Mouse (Mus musculus) CH12.LX (cell line): ENCODE measurements around the gene Hmga2. TPM values are rescaled to one million over a fixed set of nuclear protein-coding genes. Genes with fewer than 3 reads are reported as not detected.

ENCODE experiments used
- DNase-seq: peaks from one replicate; pipeline ENCODE4 v3.0.0-alpha.2; 2013; ENCODE audit errors: extremely low read depth
- H3K27ac ChIP-seq: 2 replicates; pipeline ENCODE4 v1.5.1; 2012; ENCODE audit warnings: low read depth, mild to moderate bottlenecking, control low read depth, moderate library complexity; ENCODE audit not compliant: insufficient read depth
- H3K27me3 ChIP-seq: replicated peaks from 2 replicates; pipeline ENCODE3; 2012; ENCODE audit warnings: inconsistent platforms
- H3K36me3 ChIP-seq, 2 experiments: replicated peaks in 1 of 2; 2 replicates each; pipeline versions ENCODE3 to v1.6.1; 2012; ENCODE audit warnings: inconsistent platforms in 1 of 2, low read length in 1 of 2, mild to moderate bottlenecking in 1 of 2, mixed read lengths in 1 of 2, moderate library complexity in 1 of 2; ENCODE audit not compliant: control insufficient read depth in 1 of 2, insufficient read depth in 1 of 2
- H3K4me1 ChIP-seq, 2 experiments: 2 replicates each; pipeline ENCODE4 v1.6.1; 2012; ENCODE audit warnings: inconsistent platforms in 1 of 2, moderate library complexity in 1 of 2; ENCODE audit not compliant: insufficient read depth in 2 of 2, control insufficient read depth in 1 of 2
- H3K4me2 ChIP-seq: 2 replicates; pipeline ENCODE4 v1.6.1; 2012; ENCODE audit warnings: low read depth, mild to moderate bottlenecking, control low read depth; ENCODE audit not compliant: poor library complexity, insufficient read depth, severe bottlenecking
- H3K4me3 ChIP-seq, 3 experiments: fragments of 150-350 bp in 1 of 3; sonication (generic) in 1 of 3; replicated peaks in 1 of 3; 2 replicates each; pipeline versions ENCODE3 to v1.5.1; 2011 to 2012; ENCODE audit warnings: low read depth in 2 of 3, low read length in 2 of 3, mild to moderate bottlenecking in 2 of 3, moderate library complexity in 2 of 3, control low read depth in 1 of 3, improper control_type of control experiment in 1 of 3, inconsistent platforms in 1 of 3, mixed read lengths in 1 of 3; ENCODE audit not compliant: poor library complexity in 1 of 3
- H3K79me2 ChIP-seq: replicated peaks from 2 replicates; pipeline ENCODE4 v1.6.1; 2012; ENCODE audit warnings: mild to moderate bottlenecking, moderate library complexity; ENCODE audit not compliant: control insufficient read depth, poor library complexity, insufficient read depth, severe bottlenecking; ENCODE audit errors: extremely low read depth
- H3K9ac ChIP-seq: 2 replicates; pipeline ENCODE4 v1.6.1; 2012; ENCODE audit warnings: low read depth, mild to moderate bottlenecking, control low read depth, moderate library complexity; ENCODE audit not compliant: insufficient read depth
- H3K9me3 ChIP-seq: replicated peaks from 2 replicates; pipeline ENCODE3; 2012; ENCODE audit warnings: low read length, inconsistent platforms, mixed read lengths
- BHLHE40 ChIP-seq: IDR thresholded peaks from 2 replicates; pipeline ENCODE4 v1.6.1; 2011; ENCODE audit warnings: mild to moderate bottlenecking, low read depth, low read length, improper control_type of control experiment
- CHD2 ChIP-seq: IDR thresholded peaks from 2 replicates; pipeline ENCODE4 v1.6.1; 2011; ENCODE audit warnings: low read length, improper control_type of control experiment
- E2F4 ChIP-seq: IDR thresholded peaks from 2 replicates; pipeline ENCODE4 v1.6.1; 2011; ENCODE audit warnings: low read depth, low read length, improper control_type of control experiment; ENCODE audit not compliant: insufficient replicate concordance
- ELF1 ChIP-seq: IDR thresholded peaks from 2 replicates; pipeline ENCODE4 v1.6.1; 2014; ENCODE audit warnings: low read depth, mild to moderate bottlenecking, inconsistent platforms, low read length, improper control_type of control experiment
- ETS1 ChIP-seq: conservative IDR thresholded peaks from 2 replicates; pipeline ENCODE4 v1.6.1; 2012; ENCODE audit warnings: low read depth, mild to moderate bottlenecking, inconsistent platforms, low read length, improper control_type of control experiment, moderate library complexity
- JUN ChIP-seq: IDR thresholded peaks from 2 replicates; pipeline ENCODE4 v1.6.1; 2011; ENCODE audit warnings: low read depth, mild to moderate bottlenecking, low read length, improper control_type of control experiment, moderate library complexity; ENCODE audit not compliant: insufficient read depth
- JUND ChIP-seq: conservative IDR thresholded peaks from 2 replicates; pipeline ENCODE4 v1.6.1; 2011; ENCODE audit warnings: low read depth, low read length, improper control_type of control experiment
- KAT2A ChIP-seq: IDR thresholded peaks from 2 replicates; pipeline ENCODE4 v1.6.1; 2012; ENCODE audit warnings: low read length, improper control_type of control experiment, inconsistent platforms; ENCODE audit not compliant: insufficient replicate concordance
- MAFK ChIP-seq: IDR thresholded peaks from 2 replicates; pipeline ENCODE4 v1.6.1; 2011; ENCODE audit warnings: low read length, improper control_type of control experiment; ENCODE audit not compliant: insufficient replicate concordance
- NELFE ChIP-seq: IDR thresholded peaks from 2 replicates; pipeline ENCODE4 v1.6.1; 2011; ENCODE audit warnings: low read depth, low read length, improper control_type of control experiment
- POLR2A ChIP-seq: IDR thresholded peaks from 2 replicates; pipeline ENCODE4 v1.6.1; 2011; ENCODE audit warnings: low read depth, mild to moderate bottlenecking, improper control_type of control experiment, low read length
- RAD21 ChIP-seq: IDR thresholded peaks from 2 replicates; pipeline ENCODE4 v1.6.1; 2011; ENCODE audit warnings: low read depth, mild to moderate bottlenecking, low read length, improper control_type of control experiment, moderate library complexity
- RCOR1 ChIP-seq: conservative IDR thresholded peaks from 2 replicates; pipeline ENCODE4 v1.6.1; 2012; ENCODE audit warnings: low read depth, mild to moderate bottlenecking, inconsistent platforms, low read length, improper control_type of control experiment
- UBTF ChIP-seq: IDR thresholded peaks from 2 replicates; pipeline ENCODE4 v1.6.1; 2012; ENCODE audit warnings: low read depth, mild to moderate bottlenecking, inconsistent platforms, low read length, improper control_type of control experiment, moderate library complexity
- USF1 ChIP-seq: IDR thresholded peaks from 2 replicates; pipeline ENCODE4 v1.6.1; 2014; ENCODE audit warnings: low read depth, mild to moderate bottlenecking, inconsistent platforms, low read length, improper control_type of control experiment
- ZC3H11A ChIP-seq: IDR thresholded peaks from 2 replicates; pipeline ENCODE4 v1.6.1; 2012; ENCODE audit warnings: low read depth, mild to moderate bottlenecking, inconsistent platforms, low read length, improper control_type of control experiment
- ZMIZ1 ChIP-seq: IDR thresholded peaks from 2 replicates; pipeline ENCODE4 v1.6.1; 2012; ENCODE audit warnings: low read depth, mild to moderate bottlenecking, inconsistent platforms, low read length, improper control_type of control experiment
- dilution Hi-C: fragments of 300-500 bp; cut with MboI; formaldehyde crosslinking; loops from 2 replicates; pipeline ENCODE4 v1.14.3; 2020; ENCODE audit warnings: low sequenced_read_pairs; ENCODE audit not compliant: extremely low pct_unique_long_range_greater_than_20kb, extremely low pct_ligation_motif_present
- in situ Hi-C: fragments of 300-500 bp; cut with MboI; formaldehyde crosslinking; loops from 3 replicates; pipeline ENCODE4 v1.14.3; 2019; ENCODE audit warnings: low sequenced_read_pairs, low pct_ligation_motif_present, low pct_unique_long_range_greater_than_20kb, mixed read lengths
- polyA plus RNA-seq: library from polyadenylated mRNA; unstranded; fragments of >175 nt; gene quantifications from 2 replicates; pipeline ENCODE4 v1.2.1, GENCODE M21; 2012; ENCODE audit warnings: low read depth; ENCODE audit not compliant: insufficient read length
- total RNA-seq, 2 experiments: library from RNA; depleted of rRNA; stranded (reverse); fragments of 300-350 nt in 1 of 2; fragments of >200 nt in 1 of 2; gene quantifications; 2 replicates each; pipeline ENCODE4 v1.2.3; 2012 to 2014

Hmga2 gene
- total and polyA plus RNA-seq, 3 experiments = not detected

DNA sequence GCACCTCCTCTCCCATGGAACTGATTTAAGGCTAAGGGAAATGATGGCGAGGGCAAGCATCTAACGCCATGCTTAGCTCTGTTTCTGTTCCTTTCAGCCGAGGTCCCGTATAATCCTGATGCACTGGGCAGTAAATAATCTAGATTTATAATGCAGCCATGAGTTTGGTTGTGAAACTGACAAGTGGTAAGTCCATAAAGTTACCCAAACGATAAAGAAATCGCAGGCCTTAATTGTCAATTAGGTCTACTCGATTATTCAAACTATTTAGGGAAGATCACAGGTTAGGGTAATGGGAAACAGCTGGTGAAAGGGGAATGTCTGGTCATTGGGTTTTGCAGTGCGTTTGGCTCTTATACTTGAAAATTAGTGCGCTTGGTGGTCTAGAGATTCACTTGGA is 37.5 kb upstream of the Hmga2 start:
- DNase-seq = no peak
- H3K9ac ChIP-seq = no peak overlapping the region
- dilution Hi-C loops = no loop called here
- in situ Hi-C loops = no loop called here
- H3K27ac ChIP-seq = no peak overlapping the region
- H3K4me2 ChIP-seq = no peak overlapping the region
- no peaks in the 10 kb centered on the region for H3K4me1 ChIP-seq
- H3K9me3 ChIP-seq = peaks cover 51% of the 10 kb centered on the region
- H3K4me3 ChIP-seq = no peak overlapping the region
- no peaks in the 10 kb centered on the region for H3K79me2 ChIP-seq
- TF ChIP-seq ZC3H11A (no peak), JUN (no peak), UBTF (no peak), KAT2A (no peak)
- H3K36me3 ChIP-seq = no peaks in the 10 kb centered on the region
- H3K27me3 ChIP-seq = no peaks in the 10 kb centered on the region

DNA sequence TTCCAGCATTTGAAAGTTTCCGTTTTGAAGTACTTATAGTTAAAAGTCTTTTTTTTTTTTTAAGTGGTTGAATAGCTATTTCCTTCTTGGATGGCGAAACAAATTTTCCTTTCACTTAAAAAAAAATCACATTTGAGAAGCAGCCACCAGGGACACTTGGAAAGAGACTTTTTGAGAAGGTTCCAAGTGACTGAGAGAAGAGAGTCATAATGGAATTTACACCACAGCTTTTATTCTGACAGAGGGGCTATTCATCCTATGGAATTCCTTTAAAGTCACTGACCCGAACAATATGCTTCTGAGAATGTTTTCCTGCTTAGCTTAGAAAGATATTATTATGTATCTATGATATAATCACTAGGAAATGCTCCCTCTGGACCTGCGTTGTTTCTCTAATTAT is 36.7 kb upstream of the Hmga2 start:
- Histone ChIP-seq H3K9me3 (peaks cover 54% of the 10 kb centered on the region), H3K36me3 (no peaks in the 10 kb centered on the region), H3K27ac (no peak overlapping the region), H3K79me2 (no peaks in the 10 kb centered on the region), H3K27me3 (no peaks in the 10 kb centered on the region), H3K4me1 (no peaks in the 10 kb centered on the region), H3K4me3 (no peak overlapping the region), H3K9ac (no peak overlapping the region), H3K4me2 (no peak overlapping the region)
- no peak for DNase-seq
- in situ Hi-C loops (no loop called here), dilution Hi-C loops (no loop called here)
- TF ChIP-seq ETS1 (no peak), RAD21 (no peak)

DNA sequence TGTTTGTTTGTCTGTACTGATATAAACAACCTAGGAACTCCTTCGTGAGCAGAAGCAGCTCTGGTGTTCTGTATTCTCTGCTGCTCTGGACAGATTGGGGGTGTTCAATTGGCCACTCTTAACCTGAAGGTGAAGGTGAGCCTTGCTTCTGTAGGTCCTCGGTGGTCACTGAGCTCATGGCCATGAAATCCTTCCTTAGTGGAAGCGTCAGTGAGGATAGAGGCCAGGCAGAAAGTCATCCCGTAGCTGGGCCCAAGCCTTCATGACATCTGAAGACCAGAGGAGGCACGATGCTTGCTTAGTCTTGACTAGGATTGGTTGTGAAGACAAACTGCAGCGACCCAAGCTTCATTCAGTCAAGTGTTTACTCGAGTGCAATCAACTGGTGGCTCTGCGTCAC is 35.9 kb upstream of the Hmga2 start:
- dilution Hi-C loops (no loop called here), in situ Hi-C loops (no loop called here)
- H3K9me3 ChIP-seq = peaks cover 52% of the 10 kb centered on the region
- no peak for TF ChIP-seq RCOR1
- H3K4me1 ChIP-seq = no peaks in the 10 kb centered on the region
- H3K36me3 ChIP-seq = no peaks in the 10 kb centered on the region
- no peak overlapping the region for H3K9ac ChIP-seq
- no peaks in the 10 kb centered on the region for H3K79me2 ChIP-seq
- no peaks in the 10 kb centered on the region for H3K27me3 ChIP-seq
- no peak overlapping the region for H3K4me2 ChIP-seq
- no peak for DNase-seq
- H3K27ac ChIP-seq = no peak overlapping the region
- H3K4me3 ChIP-seq = no peak overlapping the region

- no peak for TF ChIP-seq ZMIZ1
- no peak for TF ChIP-seq JUND
- TF ChIP-seq E2F4 = no peak
- no peak for TF ChIP-seq RAD21
- no peak for TF ChIP-seq USF1
- TF ChIP-seq MAFK = no peak
- no peak for TF ChIP-seq NELFE
- no peak for TF ChIP-seq ELF1
- TF ChIP-seq CHD2 = no peak
- TF ChIP-seq BHLHE40 = no peak
- no peak for TF ChIP-seq ZC3H11A
- no peak for TF ChIP-seq POLR2A
- dilution Hi-C loops = no loop called here
- no peak for DNase-seq
Measured at GRCm38 (mm10) chr10:120503959-120504358, 27.7 kb upstream of the Hmga2 start.

More at GRCm38 (mm10) chr10:120503959-120504358, 27.7 kb upstream of the Hmga2 start:
- no peaks in the 10 kb centered on the region for H3K27me3 ChIP-seq
- in situ Hi-C loops = no loop called here
- H3K9me3 ChIP-seq = peaks cover 54% of the 10 kb centered on the region
- H3K27ac ChIP-seq = no peak overlapping the region
- no peaks in the 10 kb centered on the region for H3K79me2 ChIP-seq
- H3K36me3 ChIP-seq = no peaks in the 10 kb centered on the region
- H3K9ac ChIP-seq = no peak overlapping the region
- H3K4me2 ChIP-seq = no peak overlapping the region
- H3K4me3 ChIP-seq = no peak overlapping the region
- H3K4me1 ChIP-seq = no peaks in the 10 kb centered on the region
